Mouse (Mus musculus): ENCODE measurements around the gene Arl13a.
"Not testable (repeated sequence)": the region's sequence is repeated elsewhere in the genome, so short reads cannot be mapped to it uniquely, and the experiment has no call there.

Gene Arl13a

GRCm38 (mm10) chrX:134187201-134187600 is at the start of gene Arl13a:
Gene Arl13a, plus strand, starts transcription at chrX:134187501.
- DNase-seq (ENCODE audit: low read depth, low spot score) = not testable (repeated sequence)

GRCm38 (mm10) chrX:134140024-134140423 is 47.3 kb upstream of the Arl13a start:
- DNase-seq (ENCODE audit: low read depth, low spot score) = no peak

- DNase-seq (ENCODE audit: low read depth, low spot score) = no peak
These were observed 45.8 kb upstream of the Arl13a start for GRCm38 (mm10) chrX:134141551-134141950.

- DNase-seq (ENCODE audit: low read depth, low spot score) = no peak
These were observed 45.3 kb upstream of the Arl13a start for GRCm38 (mm10) chrX:134141986-134142385.

- no peak for DNase-seq (ENCODE audit: low read depth, low spot score)
These were observed 29.1 kb upstream of the Arl13a start for GRCm38 (mm10) chrX:134158151-134158550.

- no peak for DNase-seq (ENCODE audit: low read depth, low spot score)
These were observed 26.9 kb upstream of the Arl13a start for GRCm38 (mm10) chrX:134160442-134160841.

GRCm38 (mm10) chrX:134162043-134162720 is 25.1 kb upstream of the Arl13a start, which contains the start of gene Xkrx:
Gene Xkrx, minus strand, starts transcription at chrX:134162076.
- DNase-seq (ENCODE audit: low read depth, low spot score) = no peak

- no peak for DNase-seq (ENCODE audit: low read depth, low spot score)
These were observed 24.5 kb upstream of the Arl13a start for GRCm38 (mm10) chrX:134162826-134163225.

- DNase-seq (ENCODE audit: low read depth, low spot score) = no peak
These were observed 23.8 kb upstream of the Arl13a start for GRCm38 (mm10) chrX:134163484-134163883.

- no peak for DNase-seq (ENCODE audit: low read depth, low spot score)
These were observed 16.7 kb upstream of the Arl13a start for GRCm38 (mm10) chrX:134170584-134170983.

- no peak for DNase-seq (ENCODE audit: low read depth, low spot score)
These were observed 12.6 kb upstream of the Arl13a start for GRCm38 (mm10) chrX:134174699-134175098.

- no peak for DNase-seq (ENCODE audit: low read depth, low spot score)
These were observed 21.2 kb downstream of the Arl13a start for GRCm38 (mm10) chrX:134208491-134208890.

GRCm38 (mm10) chrX:134211151-134211642 is 23.9 kb downstream of the Arl13a start:
- DNase-seq (ENCODE audit: low read depth, low spot score) = no peak

- no peak for DNase-seq (ENCODE audit: low read depth, low spot score)
These were observed 30.9 kb downstream of the Arl13a start for GRCm38 (mm10) chrX:134218161-134218560.

GRCm38 (mm10) chrX:134220618-134221017 is 33.3 kb downstream of the Arl13a start:
- DNase-seq (ENCODE audit: low read depth, low spot score) = no peak

- no peak for DNase-seq (ENCODE audit: low read depth, low spot score)
These were observed 34.6 kb downstream of the Arl13a start, which contains the start of gene Nox1 for GRCm38 (mm10) chrX:134221856-134222255. Gene Nox1, minus strand, starts transcription at chrX:134221956.

- DNase-seq (ENCODE audit: low read depth, low spot score) = no peak
These were observed 45.7 kb downstream of the Arl13a start for GRCm38 (mm10) chrX:134233048-134233447.

GRCm38 (mm10) chrX:134238266-134238665 is 51.0 kb downstream of the Arl13a start:
- peak; percentile 16 for DNase-seq (ENCODE audit: low read depth, low spot score)

- no peak for DNase-seq (ENCODE audit: low read depth, low spot score)
These were observed 58.6 kb downstream of the Arl13a start for GRCm38 (mm10) chrX:134245946-134246345.

GRCm38 (mm10) chrX:134248202-134248601 is 60.9 kb downstream of the Arl13a start:
- no peak for DNase-seq (ENCODE audit: low read depth, low spot score)
